Mouse (Mus musculus) C2C12 (cell line): ENCODE measurements around the gene Acsbg2.

Experiments used
- CTCF ChIP-seq: IDR thresholded peaks from one replicate; pipeline ENCODE4 v1.5.1; 2011; ENCODE audit not compliant: control insufficient read depth, insufficient read depth, insufficient read length
- FOSL1 ChIP-seq: IDR thresholded peaks from one replicate; pipeline ENCODE4 v1.8.0; 2011; ENCODE audit warnings: mild to moderate bottlenecking, low read length; ENCODE audit not compliant: poor library complexity, insufficient read depth, severe bottlenecking

DNA sequence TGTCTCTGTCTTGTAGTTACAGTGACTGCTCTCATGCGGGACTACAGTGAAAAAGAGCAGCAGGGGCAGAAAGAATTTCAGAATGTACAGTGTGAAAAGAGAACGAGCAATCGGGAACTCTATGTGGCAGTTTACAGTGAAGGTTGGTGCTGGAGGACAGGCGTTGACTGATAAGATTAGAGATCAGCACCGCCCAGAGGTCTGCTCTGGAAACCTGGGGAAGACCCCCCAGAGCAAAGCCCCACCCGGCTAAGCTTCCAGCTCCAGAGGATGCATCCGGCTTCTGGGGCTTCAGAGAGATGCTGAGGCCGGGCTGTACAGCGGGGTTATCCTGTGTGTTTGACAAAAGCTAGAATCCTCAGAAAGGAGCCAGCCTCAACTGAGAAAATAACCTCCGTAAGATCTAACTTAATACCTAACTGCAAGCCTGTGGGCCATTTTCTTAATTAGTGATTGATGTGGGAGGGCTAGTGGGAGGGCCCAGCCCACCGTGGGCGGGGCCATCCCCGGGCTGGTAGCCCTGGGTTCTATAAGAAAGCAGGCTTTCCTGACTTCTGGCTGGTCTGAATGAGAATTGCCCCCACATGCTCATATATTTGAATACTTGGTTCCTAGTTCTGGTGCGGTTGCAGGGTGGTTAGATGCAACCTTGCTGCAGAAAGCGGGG, 3.8 kb downstream of the Acsbg2 start:
- TF ChIP-seq CTCF (no peak), FOSL1 (no peak)
